Mouse (Mus musculus): ENCODE measurements around the gene Zc3hc1.

Zc3hc1 gene

GRCm38 (mm10) chr6:30372627-30373369 lies 18.0 kb downstream of the Zc3hc1 start:
- DNase-seq: no peak

- no peak for DNase-seq
These were observed 21.5 kb downstream of the Zc3hc1 start for GRCm38 (mm10) chr6:30369291-30369690.

DNA sequence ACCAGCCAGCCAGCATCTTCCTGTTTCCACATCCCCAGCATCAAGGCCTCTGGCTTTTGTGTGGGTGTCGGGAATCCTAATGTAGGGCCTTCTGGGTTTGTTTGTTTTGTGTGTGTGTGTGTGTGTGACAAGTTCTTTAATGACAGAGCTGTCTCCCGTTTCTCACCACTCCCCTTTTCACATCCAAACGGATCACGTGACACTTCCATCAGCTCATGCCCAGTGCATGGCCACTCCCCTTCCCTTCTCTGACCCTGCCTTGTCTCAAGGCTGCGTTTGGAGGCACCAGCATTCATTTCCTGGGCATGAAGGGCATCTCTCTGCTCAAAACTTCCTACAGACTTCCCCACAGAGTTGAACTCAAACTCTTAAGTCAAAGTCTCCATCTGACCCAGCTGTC lies 27.0 kb downstream of the Zc3hc1 start:
- no peak for DNase-seq

DNA sequence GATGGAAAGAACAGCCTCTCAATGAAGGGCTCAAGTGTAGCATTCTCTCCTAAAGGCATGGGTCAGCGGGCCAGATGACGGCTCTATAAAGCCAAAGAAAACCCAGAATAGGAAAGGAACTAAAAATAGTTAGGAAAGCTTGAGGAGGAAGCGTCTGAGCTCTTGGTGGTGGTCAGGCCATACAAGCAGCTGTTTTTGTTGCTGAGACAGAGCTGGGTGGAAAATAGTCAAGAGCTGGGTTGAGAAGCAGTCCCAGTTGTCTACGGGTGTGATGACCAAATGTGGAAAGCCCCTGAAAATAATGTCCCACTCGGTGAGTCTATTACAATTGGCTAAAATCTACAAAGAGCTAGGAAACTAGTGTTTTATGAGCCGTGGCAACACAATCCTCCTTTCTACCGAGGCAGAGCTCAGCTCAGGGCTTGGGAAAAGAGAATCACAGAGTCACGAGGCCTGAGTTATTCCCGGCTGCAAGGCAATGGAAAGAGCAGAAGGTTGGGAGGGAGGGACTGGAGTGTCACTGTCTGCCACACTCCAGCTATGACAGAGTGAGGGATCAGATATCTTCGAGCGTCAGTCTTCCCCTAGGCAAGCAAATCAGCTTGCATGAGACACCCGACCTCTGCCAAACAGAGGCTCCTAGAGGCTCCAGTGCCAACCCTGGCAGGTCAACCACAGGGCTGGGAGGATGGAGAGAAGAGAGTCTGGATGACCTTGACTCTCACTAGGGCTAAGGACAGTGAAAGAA lies 30.9 kb downstream of the Zc3hc1 start:
- DNase-seq: no peak

GRCm38 (mm10) chr6:30357561-30358177 lies 33.2 kb downstream of the Zc3hc1 start:
- peak; percentile 54 for DNase-seq

DNA sequence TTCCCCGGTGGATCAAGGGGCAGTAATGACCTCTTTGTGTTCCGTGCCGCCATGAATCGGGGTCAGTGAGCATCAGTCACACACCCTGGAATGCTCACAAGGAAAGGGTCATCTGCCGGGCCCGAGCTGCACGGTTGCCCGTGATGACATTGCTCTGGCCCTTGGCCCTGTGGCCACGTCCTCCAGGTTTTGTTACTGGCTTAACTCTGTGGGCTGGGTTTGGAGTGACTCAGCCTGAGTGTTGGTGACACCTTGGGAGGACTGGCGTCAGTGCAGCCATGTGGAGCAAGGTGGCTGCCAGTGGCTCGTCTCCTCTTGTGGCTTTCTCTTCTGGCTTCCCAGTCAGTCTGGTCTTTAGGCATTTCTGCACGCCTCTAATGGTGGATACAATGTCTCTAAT lies 34.1 kb downstream of the Zc3hc1 start:
- DNase-seq: peak; percentile 18

DNA sequence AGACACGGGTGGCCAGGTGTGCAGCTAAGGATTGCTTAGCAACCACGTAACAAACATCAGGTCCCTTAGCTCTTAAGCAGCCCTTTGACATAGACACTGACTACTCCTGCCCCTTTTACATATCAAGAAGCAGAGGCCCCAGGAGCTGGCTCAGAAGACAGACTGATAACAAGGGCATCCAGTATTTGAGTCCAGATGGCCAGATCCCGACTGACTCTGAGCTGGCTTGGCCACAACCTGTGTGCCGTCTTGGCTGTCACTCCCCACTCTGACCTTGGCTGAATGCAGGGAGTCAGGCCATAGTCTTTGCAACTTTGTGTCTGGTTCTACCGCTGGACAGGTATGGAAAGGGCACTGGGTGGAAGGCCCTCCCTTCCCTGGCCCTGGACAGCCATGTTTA lies 34.7 kb downstream of the Zc3hc1 start:
- peak; percentile 45 for DNase-seq

- peak; percentile 72 for DNase-seq
These were observed 35.1 kb downstream of the Zc3hc1 start for GRCm38 (mm10) chr6:30355701-30356100.

GRCm38 (mm10) chr6:30354760-30355159 lies 36.1 kb downstream of the Zc3hc1 start:
- no peak for DNase-seq

DNA sequence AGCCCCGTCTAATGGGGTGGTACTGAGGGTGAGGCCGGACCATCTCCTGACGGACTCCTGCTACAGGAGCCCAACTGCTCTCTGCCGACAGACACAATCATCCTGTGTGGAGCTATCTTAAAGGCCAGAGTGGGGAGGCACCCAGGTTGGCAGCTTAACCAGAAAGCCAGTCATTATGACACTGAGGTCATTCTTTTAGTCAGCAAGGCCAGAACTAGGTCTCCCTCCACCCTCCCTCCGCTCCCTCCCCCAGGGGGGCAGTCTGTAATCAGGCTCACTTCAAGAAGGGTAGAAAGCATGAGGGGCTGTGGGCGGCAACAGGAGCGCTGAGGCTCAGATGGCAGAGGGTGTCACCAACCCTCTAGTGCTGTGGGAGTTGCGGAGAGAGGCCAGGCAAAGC lies 37.2 kb downstream of the Zc3hc1 start:
- no peak for DNase-seq

GRCm38 (mm10) chr6:30352762-30353161 lies 38.1 kb downstream of the Zc3hc1 start:
- DNase-seq: no peak

GRCm38 (mm10) chr6:30351290-30351689 lies 39.5 kb downstream of the Zc3hc1 start:
- DNase-seq: no peak

DNA sequence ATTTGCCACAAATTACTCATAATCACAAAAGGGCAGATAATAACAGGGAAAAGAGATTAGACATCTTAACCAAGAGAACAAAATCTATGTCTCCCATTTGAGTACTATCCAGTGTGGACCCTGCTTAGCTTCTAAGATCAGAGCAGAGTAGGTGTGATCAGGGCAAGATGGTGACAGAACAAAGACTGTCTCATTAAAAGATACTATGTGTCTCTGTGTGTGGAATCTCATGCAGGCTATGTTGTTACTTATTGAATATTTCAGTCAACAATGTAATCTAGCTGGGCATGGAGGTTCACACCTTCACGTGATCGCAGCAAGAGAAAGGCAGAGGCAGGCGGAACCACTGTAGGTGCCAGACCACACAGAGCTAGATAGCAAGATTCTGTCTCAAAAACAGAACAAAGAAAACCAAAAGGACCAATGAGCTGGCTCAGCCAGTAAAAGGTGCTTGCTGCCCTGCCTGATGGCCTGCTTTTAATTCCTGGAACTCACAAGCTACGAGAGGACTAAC lies 43.5 kb downstream of the Zc3hc1 start:
- no peak for DNase-seq

DNA sequence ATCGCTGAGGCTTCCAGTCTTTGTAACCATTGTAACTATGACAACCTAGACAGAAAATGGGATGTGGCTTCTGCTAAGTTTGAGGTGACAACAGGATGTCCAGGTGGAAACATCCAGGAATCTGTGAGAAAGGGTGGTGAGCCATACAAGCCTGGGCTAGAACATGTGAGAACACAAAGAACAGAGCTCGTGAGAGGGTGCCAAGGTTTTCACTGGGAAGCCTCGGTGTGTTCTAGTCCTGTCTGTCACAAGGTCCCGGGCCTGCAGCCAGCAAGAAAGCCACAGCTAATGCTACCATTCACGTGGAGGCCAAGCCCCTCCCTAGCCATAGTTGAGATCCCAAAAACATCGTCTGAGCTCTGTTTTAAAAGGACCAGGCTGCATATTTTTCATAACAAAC lies 44.1 kb downstream of the Zc3hc1 start:
- DNase-seq: no peak

GRCm38 (mm10) chr6:30344032-30344431 lies 46.8 kb downstream of the Zc3hc1 start:
- no peak for DNase-seq

GRCm38 (mm10) chr6:30340231-30340873 lies 50.5 kb downstream of the Zc3hc1 start:
- no peak for DNase-seq

- no peak for DNase-seq
These were observed 53.9 kb downstream of the Zc3hc1 start for GRCm38 (mm10) chr6:30336912-30337311.

GRCm38 (mm10) chr6:30332262-30332661 lies 58.6 kb downstream of the Zc3hc1 start:
- no peak for DNase-seq

GRCm38 (mm10) chr6:30330706-30331105 lies 60.1 kb downstream of the Zc3hc1 start:
- DNase-seq: no peak

DNA sequence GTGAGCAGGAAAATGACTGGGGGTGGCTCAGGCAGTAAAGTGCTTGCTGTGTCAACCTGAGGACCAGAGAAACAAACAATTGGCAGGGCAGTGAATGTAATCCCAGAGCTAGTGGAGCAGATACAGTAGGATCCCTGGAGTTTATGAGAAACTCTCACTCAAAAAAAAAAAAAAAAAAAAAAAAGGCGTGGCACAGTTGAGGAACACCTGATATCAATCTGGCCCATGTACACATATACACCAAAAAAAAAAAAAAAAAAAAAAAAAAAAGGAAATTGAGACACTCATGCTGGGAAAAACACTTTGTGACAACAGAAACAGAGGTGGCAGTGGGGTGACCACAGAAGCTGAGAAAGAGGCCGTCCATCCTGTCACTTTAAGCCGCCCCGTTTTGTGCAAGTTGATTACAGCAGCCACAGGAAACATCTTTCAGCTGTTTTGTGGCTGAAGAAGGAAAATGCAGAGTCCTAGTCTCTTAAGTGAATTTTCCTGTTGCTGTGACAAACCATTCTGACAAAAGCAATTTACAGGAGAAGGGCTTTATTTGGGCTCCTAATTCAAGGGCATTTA lies 64.8 kb downstream of the Zc3hc1 start:
- DNase-seq: no peak

DNA sequence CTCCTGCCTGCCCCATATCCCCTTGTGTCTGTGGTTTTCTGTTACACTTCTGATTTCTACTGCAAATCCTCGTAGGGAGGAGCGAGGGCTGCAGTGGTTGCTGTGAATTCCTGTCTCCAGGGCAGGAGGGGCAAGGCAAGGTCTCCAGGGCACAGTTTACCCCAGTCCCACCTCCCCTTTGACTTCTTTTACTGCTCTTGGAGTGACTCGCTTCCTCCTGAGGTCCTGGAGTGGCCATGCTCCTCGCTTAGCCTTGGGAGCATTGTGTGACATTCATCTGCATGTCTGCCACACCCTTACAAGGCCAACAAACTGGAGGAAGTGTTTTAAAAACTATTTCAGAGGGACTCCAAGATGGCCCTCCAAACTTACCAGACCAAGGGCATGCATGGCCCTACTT lies 69.8 kb downstream of the Zc3hc1 start:
- DNase-seq: no peak

DNA sequence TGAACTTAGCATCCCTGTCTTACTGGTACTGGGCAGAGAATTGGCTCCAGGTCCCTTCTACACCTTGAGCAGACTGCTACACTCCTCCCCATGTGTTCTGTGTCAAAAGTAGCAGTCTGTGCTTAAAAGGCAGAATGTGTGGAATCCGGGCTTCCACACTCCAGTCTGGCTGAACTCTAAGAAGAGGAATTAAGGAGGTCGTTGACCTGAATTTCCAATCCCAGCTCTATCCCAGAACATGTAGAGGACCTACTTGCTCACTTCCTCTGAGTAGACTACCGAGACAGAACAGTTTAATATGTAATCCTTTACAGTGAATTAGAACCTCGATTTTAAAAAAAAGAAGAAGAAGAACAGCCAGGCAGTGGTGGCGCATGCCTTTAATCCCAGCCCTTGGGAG lies 71.6 kb downstream of the Zc3hc1 start:
- DNase-seq: no peak

All from cerebellum, adult 11-12 months (tissue).